Mouse (Mus musculus): ENCODE data around the gene Cry2. TPM values are rescaled to one million over a fixed set of nuclear protein-coding genes. Genes with fewer than 3 reads are reported as not detected.
A peak's percentile ranks its signal among the peaks of the same experiment; 100 is the strongest.
"Not testable (repeated sequence)": the region's sequence is repeated elsewhere in the genome, so short reads cannot be mapped to it uniquely, and the experiment has no call there.

Cry2 gene
- total RNA-seq, 2 experiments from 2014 or later: 109 to 122 TPM

- intact Hi-C loops (cut with DNase I): no loop called here
- DNase-seq (ENCODE audit: low spot score in 2 of 2): peak in 1 of 2 experiments; percentile 51
Measured at GRCm38 (mm10) chr2:92424462-92425308, 9.2 kb downstream of the Cry2 start.

- DNase-seq (ENCODE audit: low spot score in 2 of 2): peak; percentile 81
- intact Hi-C loops (cut with DNase I): no loop called here
Measured at GRCm38 (mm10) chr2:92423702-92424461, 10.0 kb downstream of the Cry2 start.

GRCm38 (mm10) chr2:92423156-92423555 lies 10.7 kb downstream of the Cry2 start:
- intact Hi-C loops (cut with DNase I): no loop called here
- DNase-seq (ENCODE audit: low spot score in 2 of 2): no peak

GRCm38 (mm10) chr2:92422388-92423135 lies 11.3 kb downstream of the Cry2 start:
- intact Hi-C loops (cut with DNase I): no loop called here
- no peak for DNase-seq (ENCODE audit: low spot score in 2 of 2)

- intact Hi-C loops (cut with DNase I): no loop called here
- DNase-seq (ENCODE audit: low spot score in 2 of 2): no peak
Measured at GRCm38 (mm10) chr2:92421723-92422387, 12.0 kb downstream of the Cry2 start.

GRCm38 (mm10) chr2:92411705-92412104 lies 22.1 kb downstream of the Cry2 start:
- no peak for DNase-seq (ENCODE audit: low spot score in 2 of 2)
- intact Hi-C loops (cut with DNase I): no loop called here

GRCm38 (mm10) chr2:92408309-92409045 lies 25.4 kb downstream of the Cry2 start:
- no peak for DNase-seq (ENCODE audit: low spot score in 2 of 2)
- intact Hi-C loops (cut with DNase I): no loop called here

GRCm38 (mm10) chr2:92405687-92406086 lies 28.2 kb downstream of the Cry2 start:
- DNase-seq (ENCODE audit: low spot score in 2 of 2): no peak
- intact Hi-C loops (cut with DNase I): no loop called here

- no peak for DNase-seq (ENCODE audit: low spot score in 2 of 2)
- intact Hi-C loops (cut with DNase I): no loop called here
Measured at GRCm38 (mm10) chr2:92404737-92405136, 29.1 kb downstream of the Cry2 start.

- no peak for DNase-seq (ENCODE audit: low spot score in 2 of 2)
- intact Hi-C loops (cut with DNase I): no loop called here
Measured at GRCm38 (mm10) chr2:92403776-92404319, 30.0 kb downstream of the Cry2 start.

- intact Hi-C loops (cut with DNase I): no loop called here
- peak; percentile 57 for DNase-seq (ENCODE audit: low spot score in 2 of 2)
Measured at GRCm38 (mm10) chr2:92402591-92403326, 31.1 kb downstream of the Cry2 start.

GRCm38 (mm10) chr2:92401091-92401561 lies 32.7 kb downstream of the Cry2 start, which contains the start of gene Mapk8ip1:
Mapk8ip1 (minus strand) TSS chr2:92401263.
- DNase-seq (ENCODE audit: low spot score in 2 of 2): no peak
- intact Hi-C loops (cut with DNase I): no loop called here

GRCm38 (mm10) chr2:92400682-92401081 lies 33.2 kb downstream of the Cry2 start:
- intact Hi-C loops (cut with DNase I): no loop called here
- no peak for DNase-seq (ENCODE audit: low spot score in 2 of 2)

- DNase-seq (ENCODE audit: low spot score in 2 of 2); intact Hi-C loops (cut with DNase I): not testable (repeated sequence)
Measured at GRCm38 (mm10) chr2:92399877-92400276, 34.0 kb downstream of the Cry2 start.

- no peak for DNase-seq (ENCODE audit: low spot score in 2 of 2)
- intact Hi-C loops (cut with DNase I): no loop called here
Measured at GRCm38 (mm10) chr2:92397436-92397835, 36.4 kb downstream of the Cry2 start.

GRCm38 (mm10) chr2:92395535-92395934 lies 38.3 kb downstream of the Cry2 start:
- DNase-seq (ENCODE audit: low spot score in 2 of 2): no peak
- intact Hi-C loops (cut with DNase I): no loop called here

- intact Hi-C loops (cut with DNase I): no loop called here
- DNase-seq (ENCODE audit: low spot score in 2 of 2): no peak
Measured at GRCm38 (mm10) chr2:92392318-92393264, 41.3 kb downstream of the Cry2 start.
